35 mouse cellular contexts compared by ENCODE assay signal in genomic region chr16:60499567-60499966, GRCm38 (mm10).
"Had no signal": no experiment of that assay in that cellular context is flagged by ENCODE, and none has a peak within 500 bp of the region (broad histone marks: within the 10 kb centered on the region; RNA-seq: fewer than 3 reads in every experiment).

No protein-coding gene starts in this region.

- H3K27me3 ChIP-seq: heart, embryonic 12.5 days; heart, embryonic 13.5 days; heart, embryonic 15.5 days; hindbrain, embryonic 12.5 days; hindbrain, embryonic 13.5 days; hindbrain, embryonic 15.5 days; intestine, embryonic 15.5 days; kidney, embryonic 15.5 days had no signal

- H3K4me3 ChIP-seq: heart, adult 2 months; heart, embryonic 10.5 days; heart, embryonic 12.5 days; heart, embryonic 13.5 days; heart, embryonic 15.5 days; hindbrain, embryonic 10.5 days; hindbrain, embryonic 12.5 days; hindbrain, embryonic 13.5 days; hindbrain, embryonic 15.5 days; intestine, embryonic 15.5 days; kidney, embryonic 15.5 days; layer of hippocampus, adult 2 months had no signal

- H3K4me2 ChIP-seq: heart, embryonic 11.5 days; heart, embryonic 12.5 days; heart, embryonic 13.5 days; heart, embryonic 15.5 days; hindbrain, embryonic 12.5 days; hindbrain, embryonic 13.5 days; hindbrain, embryonic 14.5 days; hindbrain, embryonic 15.5 days; intestine, embryonic 15.5 days; kidney, embryonic 15.5 days had no signal

- H3K4me1 ChIP-seq: heart, embryonic 10.5 days; heart, embryonic 12.5 days; heart, embryonic 13.5 days; heart, embryonic 15.5 days; hindbrain, embryonic 10.5 days; hindbrain, embryonic 12.5 days; hindbrain, embryonic 13.5 days; hindbrain, embryonic 15.5 days; intestine, embryonic 15.5 days; kidney, embryonic 15.5 days had no signal

- H3K9ac ChIP-seq: heart, embryonic 12.5 days; heart, embryonic 13.5 days; heart, embryonic 15.5 days; hindbrain, embryonic 12.5 days; hindbrain, embryonic 13.5 days; hindbrain, embryonic 14.5 days; hindbrain, embryonic 15.5 days; intestine, embryonic 15.5 days; kidney, embryonic 15.5 days had no signal

- ATAC-seq: hindbrain, embryonic 16.5 days; hindbrain, postnatal 0 days; inflammation-experienced regulatory T-cells, adult 6 months; intestine, embryonic 15.5 days; intestine, embryonic 16.5 days; intestine, postnatal 0 days had no signal

- DNase-seq: heart, adult 2 months; heart, postnatal 10 days; heart, postnatal 14 days; heart, postnatal 36 days; heart, postnatal 4 days; kidney, adult 11 months; kidney, adult 18-20 months; kidney, adult 2 months; kidney, adult 8-10 months; kidney, adult 9 months; kidney, postnatal 10 days; kidney, postnatal 14 days; kidney, postnatal 25 days; kidney, postnatal 36 days; kidney, postnatal 4 days; layer of hippocampus, adult 9-11 months had no signal

- H3K9me3 ChIP-seq: heart, embryonic 10.5 days; heart, embryonic 12.5 days; heart, embryonic 13.5 days; heart, embryonic 15.5 days; hindbrain, embryonic 10.5 days; hindbrain, embryonic 12.5 days; hindbrain, embryonic 13.5 days; hindbrain, embryonic 15.5 days; intestine, embryonic 15.5 days; kidney, embryonic 15.5 days had no signal

- H3K36me3 ChIP-seq: heart, embryonic 10.5 days; heart, embryonic 12.5 days; heart, embryonic 13.5 days; heart, embryonic 15.5 days; hindbrain, embryonic 10.5 days; hindbrain, embryonic 12.5 days; hindbrain, embryonic 13.5 days; hindbrain, embryonic 15.5 days; intestine, embryonic 15.5 days; kidney, embryonic 15.5 days had no signal

- H3K27ac ChIP-seq: heart, adult 2 months; heart, embryonic 10.5 days; heart, embryonic 13.5 days; heart, embryonic 15.5 days; hindbrain, embryonic 10.5 days; hindbrain, embryonic 12.5 days; hindbrain, embryonic 13.5 days; hindbrain, embryonic 14.5 days; hindbrain, embryonic 15.5 days; hindbrain, postnatal 0 days; intestine, embryonic 15.5 days; kidney, embryonic 15.5 days; kidney, postnatal 0 days; layer of hippocampus, adult 2 months had no signal
